Mouse (Mus musculus) heart, embryonic 10.5 days (tissue): ENCODE measurements at regions not wholly inside any gene's neighbourhood (a gene's known extent, or its start where the extent isn't known, plus 50 kb on each side); places are given as distances from the start of the nearest gene placed in this dataset.
A peak's percentile ranks its signal among the peaks of the same experiment; 100 is the strongest.

Experiments
- DNase-seq: peaks from one replicate; pipeline ENCODE4 v3.0.0-alpha.2; 2017; ENCODE audit warnings: low spot score
- H3K27ac ChIP-seq: fragments of 300-500 bp; sonication (generic); 2 replicates; pipeline ENCODE4 v1.5.1; 2016; ENCODE audit warnings: mild to moderate bottlenecking
- H3K27me3 ChIP-seq: fragments of 300-500 bp; sonication (generic); 2 replicates; pipeline ENCODE4 v1.6.1; 2016; ENCODE audit warnings: mild to moderate bottlenecking; ENCODE audit not compliant: poor library complexity, insufficient read depth, severe bottlenecking
- H3K36me3 ChIP-seq: fragments of 300-500 bp; sonication (generic); 2 replicates; pipeline ENCODE4 v1.6.1; 2016; ENCODE audit warnings: mild to moderate bottlenecking, moderate library complexity
- H3K4me1 ChIP-seq: fragments of 300-500 bp; sonication (generic); 2 replicates; pipeline ENCODE4 v1.6.1; 2016; ENCODE audit warnings: mild to moderate bottlenecking
- H3K4me3 ChIP-seq: fragments of 300-500 bp; sonication (generic); 2 replicates; pipeline ENCODE4 v1.5.1; 2016; ENCODE audit warnings: mild to moderate bottlenecking, moderate library complexity
- H3K9me3 ChIP-seq: fragments of 300-500 bp; sonication (generic); 2 replicates; pipeline ENCODE4 v1.6.1; 2016; ENCODE audit warnings: mild to moderate bottlenecking, moderate library complexity

- Histone ChIP-seq H3K36me3 (no peaks in the 10 kb centered on the region), H3K4me1 (no peaks in the 10 kb centered on the region)
- DNase-seq, result peak; percentile 66
Observed at GRCm38 (mm10) chr12:60584846-60585245, 938.1 kb upstream of the Lrfn5 start.

More at GRCm38 (mm10) chr12:60584846-60585245, 938.1 kb upstream of the Lrfn5 start:
- H3K27me3 ChIP-seq, result no peaks in the 10 kb centered on the region
- H3K9me3 ChIP-seq, result no peaks in the 10 kb centered on the region
- H3K4me3 ChIP-seq, result no peak overlapping the region
- no peak overlapping the region for H3K27ac ChIP-seq
